Comparison of ENCODE assay signal across 11 mouse cellular contexts in the genomic region with DNA sequence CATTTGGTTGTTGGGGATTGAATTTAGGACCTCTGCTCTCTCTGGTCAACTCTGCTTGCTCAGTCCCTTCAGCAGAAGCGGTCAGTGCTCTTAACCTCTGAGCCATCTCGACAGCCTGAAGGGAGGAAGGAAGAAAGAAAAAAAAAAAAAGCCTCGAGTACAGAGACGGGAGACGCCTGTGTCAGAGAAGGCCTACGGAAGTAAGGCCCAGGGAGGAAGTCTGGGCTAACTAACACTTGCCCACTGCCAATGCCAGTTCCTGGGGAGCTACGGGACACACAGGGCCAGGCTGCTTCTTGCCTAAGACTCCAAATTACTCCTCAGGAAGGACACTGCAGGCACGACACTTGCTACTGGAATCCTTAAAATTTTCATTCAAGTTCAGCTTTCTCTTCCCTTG. TPM values are rescaled to one million over a fixed set of nuclear protein-coding genes. Genes with fewer than 3 reads are reported as not detected.
A peak's percentile ranks its signal among the peaks of the same experiment; 100 is the strongest.
DNase-seq lines count a peak whose midpoint lies in the region; ATAC-seq and TF ChIP-seq lines count a peak whose summit lies in the region.
"Had no signal": no experiment of that assay in that cellular context is flagged by ENCODE, and none has a peak within 500 bp of the region (broad histone marks: within the 10 kb centered on the region; RNA-seq: fewer than 3 reads in every experiment).

No protein-coding gene starts in this region.

- no peaks in the 10 kb centered on the region for H3K27me3 ChIP-seq in forebrain, embryonic 10.5 days (ENCODE audit: poor library complexity, severe bottlenecking)
- H3K27me3 ChIP-seq in forebrain, embryonic 15.5 days = no peaks in the 10 kb centered on the region
- H3K27me3 ChIP-seq: forebrain, embryonic 12.5 days; stomach, embryonic 15.5 days had no signal

- no peaks in the 10 kb centered on the region for H3K36me3 ChIP-seq in forebrain, embryonic 10.5 days (replicated peaks)
- no peaks in the 10 kb centered on the region for H3K36me3 ChIP-seq in forebrain, embryonic 15.5 days
- H3K36me3 ChIP-seq: forebrain, embryonic 12.5 days; stomach, embryonic 15.5 days had no signal

- no peak for DNase-seq in forebrain, embryonic 10.5 days (ENCODE audit: extremely low spot score, low spot score)
- DNase-seq in layer of hippocampus, adult 2 months (ENCODE audit: low spot score in 2 of 2) = no peak
- no peak for DNase-seq in layer of hippocampus, postnatal 25 days (ENCODE audit: extremely low spot score in 1 of 2, low spot score in 1 of 2)
- peak; percentile 28 for DNase-seq in lung, postnatal 10 days
- no peak for DNase-seq in MN1 (ENCODE audit: low spot score)
- DNase-seq in left cerebral cortex, postnatal 14 days (ENCODE audit: low spot score in 2 of 2) = no peak
- DNase-seq: cerebellum, adult 2 months had no signal

- intact Hi-C loops in left cerebral cortex, postnatal 14 days (cut with DNase I) = no loop called here

- TF ChIP-seq CTCF in layer of hippocampus, adult 2 months (conservative IDR thresholded peaks at IDR 0.05) = no peak

- 85% methylated on average over 8 of the region's 8 CpGs for WGBS in forebrain, embryonic 10.5 days
- 77% methylated on average over 8 of the region's 8 CpGs for WGBS in forebrain, embryonic 15.5 days

- H3K27ac ChIP-seq in forebrain, embryonic 10.5 days = peak overlapping the region; percentile 20; the same call in 1 of the 2 replicates
- no peak overlapping the region for H3K27ac ChIP-seq in forebrain, embryonic 15.5 days (replicated peaks)
- H3K27ac ChIP-seq in layer of hippocampus, adult 2 months = peak overlapping the region; percentile 67
- H3K27ac ChIP-seq: forebrain, embryonic 12.5 days; stomach, embryonic 15.5 days had no signal

- no peak overlapping the region for H3K4me3 ChIP-seq in forebrain, embryonic 10.5 days
- H3K4me3 ChIP-seq in forebrain, embryonic 15.5 days = no peak overlapping the region
- H3K4me3 ChIP-seq in layer of hippocampus, adult 2 months = no peak overlapping the region
- H3K4me3 ChIP-seq: forebrain, embryonic 12.5 days; stomach, embryonic 15.5 days had no signal

- ATAC-seq in forebrain, embryonic 15.5 days (replicated peaks) = no peak
- ATAC-seq in activated CD4-positive, CD25-positive, alpha-beta regulatory T cell, adult 4 months = peak; percentile 28

- peaks cover 23% of the 10 kb centered on the region for H3K4me1 ChIP-seq in forebrain, embryonic 10.5 days
- H3K4me1 ChIP-seq in forebrain, embryonic 15.5 days = no peaks in the 10 kb centered on the region

- no peak overlapping the region for H3K4me2 ChIP-seq in forebrain, embryonic 15.5 days (replicated peaks)
- H3K4me2 ChIP-seq: forebrain, embryonic 12.5 days; stomach, embryonic 15.5 days had no signal

- no peaks in the 10 kb centered on the region for H3K9me3 ChIP-seq in forebrain, embryonic 10.5 days
- H3K9me3 ChIP-seq in forebrain, embryonic 15.5 days = no peaks in the 10 kb centered on the region
- H3K9me3 ChIP-seq: forebrain, embryonic 12.5 days; stomach, embryonic 15.5 days had no signal

- H3K9ac ChIP-seq in forebrain, embryonic 15.5 days (replicated peaks) = no peak overlapping the region
- H3K9ac ChIP-seq: forebrain, embryonic 12.5 days; stomach, embryonic 15.5 days had no signal

RNA-seq across cellular contexts. Expression of gene Abcc4, which starts 15.1 kb away (rescaled TPM):
- polyA plus RNA-seq in forebrain, embryonic 10.5 days (2016; fragmentation: Nextera tagmentation; extraction: Ambion mirVana) = 3.0 and 3.6 TPM in 2 replicates
- polyA plus RNA-seq in forebrain, embryonic 15.5 days (2015; fragmentation: Nextera tagmentation; extraction: Ambion mirVana) = 0.88 and 1.2 TPM in 2 replicates
- total RNA-seq in layer of hippocampus, adult 2 months (2021) = 10 to 100 TPM in 1 of 2 experiments, 1 to 10 TPM in 1; 8.7 to 11.1 TPM
- 1 to 10 TPM; 7.7 to 9.2 TPM for total RNA-seq in layer of hippocampus, postnatal 25 days (2021)
- 1 to 10 TPM; 8.8 to 9.8 TPM for polyA plus RNA-seq in activated CD4-positive, CD25-positive, alpha-beta regulatory T cell, adult 4 months (2017; shearing (Covaris generic))
- total RNA-seq in left cerebral cortex, postnatal 14 days (2021) = 1 to 10 TPM; 7.9 to 9.6 TPM
